Mouse (Mus musculus) right cerebral cortex, postnatal 25 days (tissue): ENCODE measurements around the gene Pcbd2.

Source experiments
- DNase-seq: peaks from one replicate; pipeline ENCODE4 v3.0.0; 2022

Pcbd2 gene

DNA sequence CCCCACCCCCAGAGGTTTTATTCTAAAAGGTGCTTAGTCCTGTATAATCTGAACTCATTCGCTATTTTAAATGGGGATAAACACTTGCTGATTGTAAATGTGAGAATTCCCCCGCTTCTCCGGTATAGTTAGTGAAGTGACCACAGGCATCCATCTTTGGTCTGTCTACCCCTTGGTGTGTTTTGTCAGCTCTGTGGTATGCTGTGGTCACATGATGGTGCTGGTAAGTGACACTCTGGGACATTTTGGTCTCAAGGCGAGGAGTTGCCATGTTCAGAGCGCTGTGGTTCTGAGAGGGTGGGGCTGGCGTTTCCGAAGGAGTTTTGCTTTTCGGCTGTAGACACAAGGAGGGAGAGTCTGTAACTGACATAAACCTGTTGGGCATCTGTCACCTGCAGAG, 10.7 kb downstream of the Pcbd2 start:
- no peak for DNase-seq

DNA sequence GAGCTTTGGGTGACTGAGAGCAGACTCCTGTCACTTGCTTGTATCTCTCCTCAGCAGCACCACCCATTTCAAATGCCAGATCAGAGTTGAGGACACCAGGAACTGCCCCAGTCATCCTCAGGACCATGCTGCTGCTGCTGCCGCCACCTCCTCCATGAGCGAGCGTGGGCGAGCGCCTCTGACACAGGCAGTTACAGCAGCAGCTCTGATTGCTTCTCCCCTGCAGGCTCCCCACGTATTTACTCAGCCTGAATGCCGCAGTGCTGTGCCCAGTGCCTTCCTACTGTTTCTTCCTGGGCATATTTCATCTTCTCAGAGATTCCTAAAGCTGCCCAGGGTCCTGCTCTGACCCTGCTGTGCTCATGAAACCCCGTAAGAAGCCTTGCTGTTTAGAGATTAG, 15.1 kb downstream of the Pcbd2 start:
- DNase-seq, result no peak

DNA sequence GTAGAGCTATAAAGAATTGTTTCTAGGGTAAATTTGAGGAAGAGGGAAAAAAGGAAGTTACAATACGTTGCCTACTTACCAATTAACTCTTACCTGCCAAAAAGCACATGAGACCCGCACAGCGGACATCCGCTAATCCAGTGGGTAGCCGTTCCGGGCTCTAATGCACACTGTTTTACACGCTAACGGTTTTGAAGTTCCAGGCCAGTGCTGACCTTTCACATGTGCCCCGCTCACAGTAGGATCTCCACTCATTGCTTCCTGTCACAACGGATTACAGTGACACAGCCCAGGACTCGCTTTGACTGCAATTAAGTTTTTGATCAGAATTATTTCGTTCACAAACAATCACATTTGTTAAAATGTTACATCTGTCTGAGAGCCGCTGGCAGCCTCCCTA, 27.2 kb downstream of the Pcbd2 start:
- no peak for DNase-seq

DNA sequence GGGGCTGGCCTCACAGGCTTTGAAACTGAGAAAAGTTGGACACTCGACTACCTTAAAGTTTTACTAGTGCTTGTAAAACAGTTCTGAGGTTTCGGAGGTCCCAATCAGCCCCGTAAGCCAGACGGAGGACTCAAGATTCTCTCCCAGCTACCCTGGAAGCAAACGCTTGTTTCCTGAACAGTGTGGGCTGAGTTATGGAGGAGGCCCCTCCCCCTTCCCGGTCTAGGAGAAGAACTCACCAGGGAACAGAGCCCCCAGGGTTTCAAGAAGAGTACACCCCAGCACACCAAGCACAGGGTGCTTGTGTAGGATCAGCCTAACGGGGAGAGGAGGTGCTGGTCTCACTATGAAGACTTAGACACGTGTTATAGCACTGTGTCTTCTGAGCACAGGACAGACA, 29.6 kb downstream of the Pcbd2 start:
- no peak for DNase-seq

DNA sequence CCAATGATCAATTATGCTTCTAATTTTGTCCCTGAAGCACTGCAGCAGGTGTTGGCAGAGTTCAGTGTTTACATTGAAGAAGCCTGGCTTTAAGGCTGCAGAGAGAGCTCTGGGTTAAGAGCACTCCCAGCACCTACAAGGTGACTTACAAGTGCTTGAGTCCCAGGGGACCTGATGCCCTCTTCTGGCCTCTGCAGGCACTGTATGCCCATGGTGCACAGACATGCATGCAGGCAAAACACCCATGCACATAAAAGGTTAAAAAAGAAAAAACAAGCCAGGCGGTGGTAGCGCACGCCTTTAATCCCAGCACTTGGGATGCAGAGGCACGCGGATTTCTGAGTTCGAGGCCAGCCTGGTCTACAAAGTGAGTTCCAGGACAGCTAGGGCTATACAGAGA, 30.5 kb downstream of the Pcbd2 start:
- DNase-seq, result no peak

DNA sequence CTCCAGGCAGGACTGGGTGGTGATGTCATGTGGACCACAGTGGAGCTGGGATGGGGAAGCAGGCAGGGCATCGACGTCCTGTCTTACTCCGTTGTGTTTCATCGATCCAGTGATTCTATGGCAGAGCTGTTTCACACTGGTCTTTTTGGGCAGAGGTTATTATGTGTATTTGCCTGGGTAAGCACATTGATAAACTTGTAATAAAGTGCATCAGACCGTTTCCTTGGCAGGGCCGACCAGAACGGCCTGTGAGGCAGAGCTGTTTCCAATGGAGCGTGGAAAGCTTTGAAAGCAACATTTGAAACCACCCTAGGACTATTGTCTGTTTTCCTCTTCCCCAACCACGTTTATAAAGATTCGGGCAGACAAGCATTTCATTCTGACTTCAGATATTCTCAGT, 33.4 kb downstream of the Pcbd2 start:
- DNase-seq, result no peak

DNA sequence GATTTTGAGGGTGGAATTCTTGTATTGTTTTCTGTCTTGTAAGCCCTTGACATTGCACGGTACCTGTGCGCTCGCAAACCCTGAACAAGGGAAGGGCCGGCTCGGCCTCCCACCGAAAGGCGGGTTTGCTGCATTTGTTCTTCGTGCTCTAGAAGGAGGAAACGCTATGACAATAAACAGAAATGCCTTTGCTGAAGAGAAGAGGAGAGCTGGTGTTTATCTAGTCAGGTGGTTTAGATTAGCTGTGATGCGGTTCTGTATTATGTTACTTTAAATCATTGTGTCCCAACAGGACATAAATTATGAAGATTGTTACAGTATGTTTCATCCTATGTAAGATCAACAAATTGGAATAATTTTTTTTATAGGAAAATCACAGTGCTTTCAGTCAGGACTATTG, 34.3 kb downstream of the Pcbd2 start:
- DNase-seq, result no peak

DNA sequence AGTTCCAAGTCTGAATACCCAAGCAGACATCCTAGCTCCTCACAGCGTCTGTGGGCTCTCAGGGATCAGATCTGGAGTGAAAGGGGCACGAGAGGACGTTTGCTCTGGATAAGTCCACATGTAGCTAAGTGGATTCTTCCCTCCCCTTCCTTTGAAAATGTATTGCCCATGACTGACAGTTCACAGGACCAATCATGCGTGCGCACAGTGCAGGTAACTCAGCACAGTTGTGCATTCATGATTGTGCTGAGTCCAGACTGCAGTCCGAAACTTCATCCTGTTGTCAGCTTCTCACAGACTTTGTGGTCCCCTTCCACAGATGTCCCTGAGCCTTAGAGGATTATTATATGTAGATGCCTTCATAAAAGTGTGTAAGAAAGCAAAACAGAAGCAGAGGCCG, 47.2 kb downstream of the Pcbd2 start:
- DNase-seq, result no peak

DNA sequence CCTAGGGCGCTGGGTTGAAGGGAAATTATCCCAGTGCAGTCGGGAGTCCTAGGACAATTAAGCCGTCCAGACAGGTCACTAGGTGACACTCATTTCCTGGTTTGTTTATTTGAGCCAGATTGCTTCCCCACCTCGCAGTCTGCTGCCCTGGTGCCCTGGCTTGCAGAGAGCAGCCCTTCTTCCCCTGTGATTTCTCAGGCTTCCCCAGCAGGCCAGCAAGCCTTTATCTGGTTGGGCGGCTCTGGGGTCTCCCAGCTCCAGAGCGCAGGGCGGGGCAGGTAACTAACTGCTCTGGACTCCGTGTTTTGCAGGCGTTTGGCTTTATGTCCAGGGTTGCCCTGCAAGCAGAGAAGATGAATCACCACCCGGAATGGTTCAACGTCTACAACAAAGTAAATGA, 47.9 kb downstream of the Pcbd2 start:
- no peak for DNase-seq

DNA sequence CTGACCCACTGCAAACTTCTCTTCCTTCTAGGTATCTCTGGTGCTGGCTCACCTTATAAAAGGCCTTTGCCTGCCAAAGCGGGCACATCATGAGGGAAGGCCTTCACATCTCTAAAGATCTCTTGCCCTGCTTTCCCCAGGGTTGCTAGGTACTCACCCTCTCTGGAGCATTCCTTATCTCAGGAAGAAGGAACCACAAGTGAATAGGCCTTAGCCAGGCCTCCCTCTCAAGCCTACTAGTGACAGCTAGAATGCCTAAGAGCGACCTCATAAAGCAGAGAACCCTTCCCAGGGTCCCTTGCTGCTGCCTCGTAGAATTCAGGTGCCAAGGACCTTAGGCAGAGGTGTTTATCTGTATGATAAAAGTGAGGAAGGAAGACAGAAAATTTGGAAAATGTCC, 57.1 kb downstream of the Pcbd2 start, which contains the start of gene Catsper3:
Gene Catsper3 (plus strand): TSS at position 301 of the 400 bp plus-strand sequence.
- DNase-seq, result no peak

DNA sequence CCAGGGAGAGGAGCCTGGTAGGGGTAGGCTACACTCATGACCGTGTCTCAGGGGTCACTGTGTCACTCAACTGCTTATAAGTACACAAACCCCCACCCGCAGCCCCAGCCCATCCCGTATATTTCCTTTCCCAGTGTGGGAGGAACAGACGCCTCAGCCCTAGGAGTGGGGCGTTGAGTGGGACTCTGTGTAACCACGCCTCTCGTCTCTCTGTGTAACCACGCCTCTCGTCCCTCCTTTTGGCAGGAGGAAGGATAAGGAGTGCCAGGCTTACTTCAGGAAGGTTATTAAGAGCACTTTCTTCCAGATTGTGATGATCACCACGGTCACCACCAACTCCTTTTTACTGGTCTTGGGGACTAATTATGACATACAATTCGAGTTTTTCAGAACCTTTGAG, 59.0 kb downstream of the Pcbd2 start:
- no peak for DNase-seq

DNA sequence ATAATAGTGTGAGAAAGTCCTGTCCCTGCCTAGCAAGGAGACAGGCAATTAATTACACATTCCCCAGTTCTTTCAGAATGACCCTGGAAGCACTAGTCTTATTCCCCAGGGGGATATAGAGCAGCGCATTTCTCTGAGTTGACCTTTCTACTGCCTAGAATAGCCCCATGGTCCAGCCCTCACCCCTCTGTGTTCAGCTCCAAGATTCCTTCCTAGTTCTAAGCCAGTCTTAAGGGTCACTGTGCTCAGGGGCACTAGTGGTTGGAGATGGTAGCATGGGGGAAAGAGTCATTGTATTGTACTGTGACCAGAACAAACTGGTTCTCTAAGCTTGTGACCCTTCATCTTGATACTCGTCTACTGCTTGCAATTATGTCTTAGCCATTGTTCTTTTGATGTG, 74.1 kb downstream of the Pcbd2 start:
- DNase-seq, result no peak

DNA sequence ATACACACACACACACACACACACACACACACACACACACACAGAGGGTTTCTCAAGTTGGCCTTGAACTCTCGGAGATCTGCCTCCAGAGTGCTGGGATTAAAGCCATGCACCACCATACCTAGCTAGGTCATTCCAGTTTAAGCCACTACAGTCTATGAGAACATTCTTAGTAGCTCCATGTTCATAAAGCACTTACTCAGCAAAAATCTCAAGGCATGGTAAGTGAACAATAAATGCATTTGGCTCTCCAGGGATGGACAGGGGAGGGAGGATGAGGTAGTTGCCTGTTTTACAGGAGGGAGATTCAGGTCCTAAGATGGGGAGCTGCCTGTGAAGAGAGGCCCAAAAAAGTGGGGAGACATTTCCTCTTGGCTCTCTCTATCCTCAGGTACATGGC, 76.8 kb downstream of the Pcbd2 start:
- no peak for DNase-seq

DNA sequence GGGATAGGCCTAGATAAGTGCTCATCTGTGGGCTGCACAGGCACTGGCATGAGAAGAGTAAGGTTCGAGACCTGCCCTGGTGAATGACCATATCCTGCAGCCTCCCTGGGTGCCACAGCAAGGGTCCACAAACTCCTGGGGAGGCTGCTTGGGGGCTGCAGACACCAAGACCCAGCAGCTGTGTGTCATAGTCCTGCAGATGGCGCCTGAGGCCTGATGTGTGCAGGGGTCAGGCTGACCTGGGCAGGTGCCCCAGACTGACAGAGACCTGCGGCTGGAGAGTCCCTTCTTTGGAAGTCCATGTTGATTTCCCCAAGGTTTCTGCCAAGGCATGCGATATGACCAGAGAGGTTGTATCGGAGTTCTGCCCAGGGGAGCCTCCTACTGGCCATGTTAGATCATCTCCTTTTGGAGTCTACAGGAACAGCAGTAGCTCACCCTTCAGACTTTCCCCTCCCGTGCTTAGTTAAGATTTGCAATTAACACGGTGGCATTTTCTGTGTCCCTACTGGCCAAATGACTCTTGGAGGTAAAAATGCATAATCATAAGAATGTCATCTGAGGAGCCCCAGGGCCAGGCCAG, 82.0 kb downstream of the Pcbd2 start:
- DNase-seq, result no peak

DNA sequence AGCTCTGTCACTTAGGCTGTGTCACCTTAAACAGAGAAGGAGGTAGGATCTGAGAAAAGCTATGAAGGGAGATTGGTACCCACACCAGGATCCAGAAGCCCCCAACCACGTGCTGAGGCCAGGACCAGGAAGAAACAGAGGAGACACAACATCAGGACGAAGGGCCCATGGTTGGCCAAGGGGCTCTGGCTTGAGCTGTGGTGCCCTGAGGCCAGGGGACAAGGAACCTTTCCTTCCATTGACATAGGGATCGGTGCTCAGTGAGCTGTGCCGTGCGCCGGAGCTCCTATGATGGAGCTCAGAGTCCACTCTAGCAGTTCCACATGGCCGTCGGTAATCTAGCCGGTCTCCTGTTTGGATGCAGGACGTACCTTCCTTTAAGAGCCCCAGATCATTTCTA, 82.5 kb downstream of the Pcbd2 start:
- no peak for DNase-seq

DNA sequence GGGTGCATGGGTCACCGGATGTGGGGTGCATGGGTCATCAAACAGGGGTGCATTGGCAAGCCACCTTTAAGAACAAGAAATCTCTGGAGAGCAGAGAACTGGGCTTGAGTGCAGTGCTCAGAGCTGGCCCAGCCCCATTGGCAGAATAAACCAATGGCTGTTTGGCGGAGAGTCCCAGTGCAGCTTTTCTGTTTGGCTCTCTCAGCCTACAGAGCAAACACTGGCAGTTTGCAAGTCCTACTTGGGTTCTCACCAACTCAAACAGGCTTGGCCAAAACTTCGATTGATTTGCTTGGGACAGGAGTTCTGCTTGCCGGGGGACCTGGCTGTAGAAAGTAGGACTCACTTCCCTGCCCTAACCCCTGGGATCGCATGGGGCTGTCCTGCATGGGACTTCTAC, 83.8 kb downstream of the Pcbd2 start:
- no peak for DNase-seq

DNA sequence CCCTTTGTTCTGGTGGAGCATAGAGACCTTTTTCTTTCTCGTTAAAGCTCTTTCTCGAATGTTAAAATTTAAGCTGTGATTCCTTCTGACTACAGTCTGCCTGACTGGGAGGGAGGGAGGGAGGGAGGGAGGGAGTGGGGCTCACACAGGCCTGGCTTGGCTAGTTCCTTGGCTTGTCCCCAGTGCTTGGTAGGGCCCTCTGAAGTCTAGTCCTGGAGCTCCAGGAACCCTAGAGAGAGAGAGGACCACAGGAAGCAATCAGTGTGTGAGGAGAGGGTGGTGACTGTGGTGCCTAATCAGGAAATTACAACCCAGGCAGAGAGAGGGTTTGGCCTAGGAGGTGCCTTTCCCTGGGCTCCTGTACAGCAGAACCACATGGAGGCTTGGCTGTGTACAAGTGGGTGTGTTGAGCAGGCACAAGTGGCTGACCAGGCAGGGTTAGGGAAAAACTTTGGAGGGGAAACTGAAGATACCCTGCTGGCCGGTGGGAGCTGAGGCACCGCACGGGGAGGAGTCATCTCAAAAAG, 86.4 kb downstream of the Pcbd2 start:
- DNase-seq, result no peak

DNA sequence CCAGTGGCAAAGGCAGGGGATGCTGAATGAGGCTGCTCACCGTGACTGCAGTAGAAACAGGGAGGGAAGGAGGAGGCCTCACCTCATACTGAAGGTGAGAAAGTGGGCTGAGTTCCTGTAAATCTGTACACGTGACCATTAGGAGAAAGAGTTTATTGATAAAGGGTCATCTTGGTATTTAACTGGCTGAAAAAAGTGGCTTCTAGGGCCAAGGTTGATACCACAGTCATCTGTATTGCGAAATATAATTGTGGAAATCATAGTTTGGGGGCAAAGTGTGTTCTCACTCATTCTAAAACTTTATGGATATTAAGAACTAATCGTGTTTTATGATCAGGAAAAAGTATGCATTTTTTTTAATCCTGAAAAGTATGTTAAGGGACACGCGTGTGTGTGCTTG, 87.7 kb downstream of the Pcbd2 start:
- DNase-seq, result no peak

DNA sequence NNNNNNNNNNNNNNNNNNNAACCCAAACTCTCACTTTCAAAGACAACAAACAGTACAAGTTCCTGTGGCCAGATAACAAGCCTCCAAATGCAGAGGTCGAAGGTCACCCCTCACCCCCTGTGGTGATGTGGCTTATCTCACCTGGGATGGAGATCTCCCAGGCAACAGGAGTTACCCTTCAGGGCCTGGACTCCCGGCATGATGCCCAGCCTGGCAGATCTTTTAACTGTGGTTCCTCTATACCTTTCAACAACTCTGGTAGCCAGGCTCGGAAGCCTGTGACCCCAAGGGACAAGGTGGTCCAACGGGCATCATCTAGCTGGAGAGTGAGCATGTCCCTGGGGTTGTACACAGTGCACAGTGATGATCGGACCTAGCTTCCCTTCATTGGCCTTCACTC, 95.3 kb downstream of the Pcbd2 start:
- DNase-seq, result no peak

DNA sequence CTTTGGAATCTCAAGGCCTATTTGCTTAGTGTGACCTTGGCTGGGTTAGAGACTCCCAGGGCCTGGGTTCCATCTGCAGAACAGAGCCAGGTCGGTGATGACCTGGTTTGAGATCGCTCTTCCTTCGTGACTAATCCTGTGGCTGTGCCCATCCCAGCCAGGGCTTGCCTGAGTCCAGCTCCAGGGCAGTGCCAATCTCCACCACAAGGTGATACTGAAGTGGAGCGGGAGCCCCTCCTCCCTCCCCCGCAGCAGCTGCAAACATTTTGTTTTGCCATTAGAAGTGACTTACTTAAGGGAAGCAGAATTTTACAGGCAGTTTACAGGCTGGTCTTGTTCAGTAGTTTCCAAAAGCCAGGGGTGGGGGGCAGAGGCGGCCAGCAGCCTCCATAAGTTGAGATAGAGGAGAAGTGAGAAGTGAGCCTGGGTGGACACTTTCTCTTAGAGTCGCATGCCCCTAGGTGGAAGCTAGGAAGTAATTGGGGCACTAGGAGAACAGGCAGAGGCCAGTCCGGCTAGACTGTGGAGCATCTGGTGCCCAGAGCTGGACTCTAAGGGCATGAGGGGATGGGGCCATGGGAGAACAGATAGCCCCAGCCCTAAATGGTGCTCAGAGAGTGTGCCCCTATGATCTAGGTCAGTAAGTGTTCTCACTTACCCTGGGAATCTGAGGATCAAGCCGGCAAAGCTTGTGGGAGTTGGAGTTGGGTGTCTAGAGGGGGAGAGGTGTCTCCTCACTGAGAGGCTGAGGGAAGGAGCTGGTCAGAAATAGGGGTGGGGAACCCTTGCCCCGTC, 97.2 kb downstream of the Pcbd2 start:
- DNase-seq, result no peak

DNA sequence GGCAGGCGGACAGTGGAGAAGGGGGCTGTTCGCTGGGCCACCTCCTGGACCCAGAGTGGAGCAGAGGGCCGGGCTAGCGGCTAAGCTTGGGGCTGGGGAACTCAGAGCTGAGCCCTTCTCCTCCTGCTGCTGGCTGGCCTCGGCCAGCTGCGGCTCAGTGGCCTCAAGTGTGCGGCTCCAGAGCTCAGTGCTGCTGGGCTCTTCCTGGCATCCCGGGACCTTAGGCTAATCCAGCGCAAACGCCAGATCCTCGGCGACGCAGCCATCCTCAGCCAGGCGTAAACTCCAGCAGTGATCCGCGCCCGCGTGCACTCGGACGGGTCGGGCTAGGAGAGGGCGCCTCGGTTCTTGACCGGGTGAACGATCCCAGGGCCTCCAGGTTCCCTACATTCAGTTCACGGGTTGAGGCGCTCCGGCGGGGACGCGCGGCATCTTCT, 98.1 kb downstream of the Pcbd2 start:
- DNase-seq, result no peak

DNA sequence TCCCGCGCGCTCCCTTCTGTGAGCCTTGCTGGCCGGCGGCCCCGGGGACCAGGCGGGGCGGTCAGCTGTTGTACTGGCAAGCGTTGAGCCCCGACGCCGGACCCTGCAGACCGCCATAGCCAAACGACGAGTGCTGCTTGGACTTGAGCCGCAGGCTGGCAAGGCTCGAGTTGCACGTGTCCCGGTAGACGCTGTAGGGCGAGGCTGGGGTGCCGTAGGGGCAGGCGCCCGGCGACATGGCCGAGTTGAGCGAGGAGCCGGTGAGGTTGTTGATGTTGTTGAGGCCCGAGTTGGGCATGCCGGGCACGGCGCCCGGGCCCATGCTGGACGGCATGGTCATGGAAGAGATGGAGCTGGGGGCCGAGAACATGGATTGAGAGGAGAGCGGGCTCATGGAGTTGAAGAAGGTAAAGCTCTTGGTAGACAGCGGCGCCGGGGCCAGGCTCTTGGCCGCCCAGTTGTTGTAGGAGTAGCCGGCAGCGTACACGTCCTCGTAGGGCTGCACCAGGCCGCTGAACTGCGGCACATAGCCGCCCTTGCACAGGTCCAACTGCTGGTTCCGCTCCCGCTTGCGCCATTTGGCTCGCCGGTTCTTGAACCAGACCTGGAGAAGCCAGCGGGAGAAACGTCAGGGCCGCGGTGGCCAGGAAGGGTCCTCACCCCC, 99.0 kb downstream of the Pcbd2 start:
- DNase-seq, result no peak
